Mouse (Mus musculus) left cerebral cortex, adult 8-10 months (tissue): ENCODE data around the gene Ikzf3. TPM values are rescaled to one million over a fixed set of nuclear protein-coding genes. Genes with fewer than 3 reads are reported as not detected.

Experiments used
- DNase-seq, 2 experiments: peaks; one replicate each; pipeline ENCODE4 v3.0.0; 2022; ENCODE audit warnings: low spot score in 2 of 2
- total RNA-seq, 4 experiments: library from RNA; stranded (reverse); gene quantifications; 2 replicates each; pipeline ENCODE4 v1.2.4; 2022

The Ikzf3 gene
- total RNA-seq, 4 experiments from 2014 or later = 0.23 to 0.76 (median 0.52) TPM

GRCm38 (mm10) chr11:98449419-98449818 is 96.4 kb downstream of the Ikzf3 start:
- no peak for DNase-seq

- DNase-seq = no peak
These were observed 97.5 kb downstream of the Ikzf3 start for GRCm38 (mm10) chr11:98448191-98448790.

- DNase-seq = no peak
These were observed 98.4 kb downstream of the Ikzf3 start for GRCm38 (mm10) chr11:98447475-98447834.

- no peak for DNase-seq
These were observed 99.0 kb downstream of the Ikzf3 start for GRCm38 (mm10) chr11:98446562-98447474.

- DNase-seq = no peak
These were observed 99.6 kb downstream of the Ikzf3 start, which contains the start of gene Grb7 for GRCm38 (mm10) chr11:98446213-98446561. Gene Grb7 (plus strand): TSS chr11:98446394.

GRCm38 (mm10) chr11:98445679-98446078 is 100.2 kb downstream of the Ikzf3 start:
- no peak for DNase-seq

- no peak for DNase-seq
These were observed 100.6 kb downstream of the Ikzf3 start for GRCm38 (mm10) chr11:98445238-98445637.

GRCm38 (mm10) chr11:98443688-98444087 is 102.1 kb downstream of the Ikzf3 start:
- DNase-seq = no peak

GRCm38 (mm10) chr11:98438331-98439158 is 107.3 kb downstream of the Ikzf3 start, which contains the start of gene Mien1:
Gene Mien1 (minus strand): TSS chr11:98438991.
- peak; percentile 92 to 93 for DNase-seq

GRCm38 (mm10) chr11:98437441-98437840 is 108.4 kb downstream of the Ikzf3 start:
- no peak for DNase-seq

- no peak for DNase-seq
These were observed 110.1 kb downstream of the Ikzf3 start for GRCm38 (mm10) chr11:98435723-98436122.

- no peak for DNase-seq
These were observed 113.9 kb downstream of the Ikzf3 start for GRCm38 (mm10) chr11:98431743-98432502.

- DNase-seq = no peak
These were observed 117.4 kb downstream of the Ikzf3 start for GRCm38 (mm10) chr11:98428436-98428835.

- DNase-seq = no peak
These were observed 119.2 kb downstream of the Ikzf3 start for GRCm38 (mm10) chr11:98426592-98426991.

- no peak for DNase-seq
These were observed 126.8 kb downstream of the Ikzf3 start for GRCm38 (mm10) chr11:98418939-98419547.

- DNase-seq = no peak
These were observed 127.6 kb downstream of the Ikzf3 start for GRCm38 (mm10) chr11:98418273-98418672.

GRCm38 (mm10) chr11:98417074-98417473 is 128.8 kb downstream of the Ikzf3 start:
- DNase-seq = no peak
